Mouse (Mus musculus): ENCODE results near the gene Grin2c. TPM values are rescaled to one million over a fixed set of nuclear protein-coding genes. Genes with fewer than 3 reads are reported as not detected.
A peak's percentile ranks its signal among the peaks of the same experiment; 100 is the strongest.

Gene Grin2c
- polyA plus RNA-seq, 1 experiment from 2014 or later: 0.05 TPM

DNA sequence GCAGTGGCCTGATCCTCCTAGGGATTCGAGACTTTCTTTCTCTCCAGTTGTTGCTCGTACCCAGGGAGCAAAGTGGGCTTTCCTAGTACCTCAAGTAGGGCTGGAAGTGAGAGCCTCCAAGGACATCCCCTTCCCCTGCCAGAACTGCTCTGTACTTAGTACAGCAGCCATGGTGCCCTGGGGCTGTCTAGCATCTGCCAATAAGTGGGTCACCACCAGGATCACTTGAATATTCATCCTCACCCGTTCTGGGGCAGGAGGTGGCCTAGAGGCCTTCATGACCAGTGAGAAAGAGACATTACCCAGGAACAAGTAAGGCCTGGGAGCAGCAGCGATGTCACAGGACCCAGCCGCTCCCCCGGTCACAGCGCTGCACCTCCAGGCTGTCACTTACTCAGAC lies 57.1 kb downstream of the Grin2c start:
- Histone ChIP-seq H3K36me3 (peaks cover 9% of the 10 kb centered on the region; the same call in 1 of the 2 replicates), H3K27me3 (no peaks in the 10 kb centered on the region), H3K9me3 (no peaks in the 10 kb centered on the region), H3K27ac (no peak overlapping the region), H3K4me2 (no peak overlapping the region), H3K9ac (no peak overlapping the region), H3K4me3 (no peak overlapping the region), H3K4me1 (no peaks in the 10 kb centered on the region)
- WGBS: 87% methylated on average over 7 of the region's 7 CpGs
- no peak for ATAC-seq (ENCODE audit: borderline replicate concordance, extremely low read depth, low FRiP score, low TSS enrichment)

DNA sequence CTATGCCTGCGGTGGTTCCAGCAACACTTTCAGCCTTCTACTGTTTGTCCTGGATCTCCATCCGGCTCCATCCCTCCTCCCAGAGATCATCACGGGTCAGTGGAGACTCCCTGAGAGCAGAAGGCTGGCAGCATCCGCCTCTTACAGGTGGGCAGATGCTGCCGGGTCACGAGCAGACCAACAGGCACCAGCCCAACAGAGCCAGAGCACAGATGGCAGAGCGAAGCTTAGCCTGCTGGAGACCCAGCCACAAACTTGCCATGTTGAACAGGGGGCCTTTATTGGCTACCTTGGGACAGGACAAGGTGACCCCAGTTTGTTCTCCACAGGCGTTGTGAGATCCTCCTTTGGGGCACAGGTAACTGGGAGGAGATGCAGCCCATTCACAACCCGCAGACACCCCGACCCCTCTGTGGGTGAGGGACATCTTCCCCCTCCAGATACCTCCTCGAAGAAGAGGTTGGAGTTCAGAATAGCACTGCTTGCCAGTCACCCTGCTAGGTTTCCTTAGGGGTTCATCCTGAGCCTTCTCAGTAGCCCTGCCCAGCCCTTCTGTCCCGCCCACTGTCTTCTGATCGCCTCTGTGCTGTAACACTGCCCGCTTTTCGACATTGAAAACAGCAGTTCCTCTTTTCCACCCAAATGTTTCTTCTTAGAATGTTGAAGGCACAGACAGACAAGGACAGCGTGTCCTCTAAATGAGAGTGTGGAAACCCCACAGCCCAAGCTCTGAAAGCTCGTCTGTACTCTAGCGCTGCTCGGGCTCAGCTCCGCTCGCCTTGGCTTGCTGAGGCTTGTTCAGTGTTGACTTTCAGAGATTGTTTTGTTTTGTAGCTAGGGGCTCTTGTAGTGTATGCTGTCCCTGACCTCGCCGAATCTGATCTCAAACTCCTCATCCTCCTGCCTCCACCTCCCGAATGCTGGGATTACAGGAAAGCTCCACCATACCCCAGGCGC lies 58.0 kb downstream of the Grin2c start:
- peaks cover 12% of the 10 kb centered on the region; the same call in 1 of the 2 replicates for H3K36me3 ChIP-seq
- H3K27ac ChIP-seq: no peak overlapping the region
- WGBS: 77% methylated on average over 25 of the region's 25 CpGs
- 0 out of 2 replicates have a peak, but pooled peaks cover 2% of the 10 kb centered on the region for H3K27me3 ChIP-seq
- H3K4me3 ChIP-seq: no peak overlapping the region
- no peak overlapping the region for H3K9ac ChIP-seq
- no peaks in the 10 kb centered on the region for H3K4me1 ChIP-seq
- no peaks in the 10 kb centered on the region for H3K9me3 ChIP-seq
- H3K4me2 ChIP-seq: no peak overlapping the region
- no peak for ATAC-seq (ENCODE audit: borderline replicate concordance, extremely low read depth, low FRiP score, low TSS enrichment)

DNA sequence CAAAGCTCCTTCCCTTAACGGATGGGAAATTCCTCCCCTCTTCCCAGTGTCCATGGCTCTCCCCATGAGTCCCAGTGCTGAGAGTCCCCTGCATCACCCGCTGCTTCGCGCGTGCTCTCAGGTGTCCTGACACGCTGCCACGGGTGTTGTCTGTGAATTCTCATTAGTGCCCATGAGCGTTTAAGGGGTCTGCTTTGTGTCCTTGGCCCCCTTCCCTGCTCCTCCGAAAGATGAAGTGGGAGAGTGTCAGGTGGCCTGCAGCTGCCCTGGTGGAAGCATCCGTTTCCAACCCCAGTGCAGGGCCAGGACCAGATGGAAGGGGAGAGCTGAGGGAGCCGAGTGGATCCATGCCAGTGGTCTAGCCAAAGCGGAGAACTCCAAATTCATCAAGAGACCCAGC lies 58.9 kb downstream of the Grin2c start:
- Histone ChIP-seq H3K4me3 (no peak overlapping the region), H3K27me3 (0 out of 2 replicates have a peak, but pooled peaks cover 6% of the 10 kb centered on the region), H3K9me3 (no peaks in the 10 kb centered on the region), H3K36me3 (peaks cover 12% of the 10 kb centered on the region; the same call in 1 of the 2 replicates), H3K4me2 (no peak overlapping the region), H3K9ac (no peak overlapping the region), H3K27ac (no peak overlapping the region), H3K4me1 (no peaks in the 10 kb centered on the region)
- ATAC-seq (ENCODE audit: borderline replicate concordance, extremely low read depth, low FRiP score, low TSS enrichment): no peak
- WGBS: 81% methylated on average over 12 of the region's 12 CpGs

DNA sequence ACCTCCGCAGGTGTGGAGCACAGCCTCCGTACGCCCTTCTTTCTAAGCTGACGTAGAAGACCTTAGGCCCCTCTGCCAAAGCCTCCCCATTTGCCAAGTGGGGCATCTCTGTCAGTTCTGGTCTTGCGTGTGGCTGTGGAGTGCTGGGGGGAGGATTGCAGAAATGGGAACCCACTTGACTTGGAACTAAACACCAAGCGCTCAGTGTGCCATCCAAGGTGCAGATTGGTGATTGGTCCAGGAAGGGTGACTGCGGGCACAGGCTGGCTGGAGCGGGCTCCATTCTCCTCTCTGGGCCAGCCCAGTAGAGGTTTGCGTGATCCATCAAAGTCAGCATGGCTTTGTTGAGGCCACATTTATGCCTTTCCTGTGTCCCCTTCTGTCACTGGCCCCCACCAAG lies 64.3 kb downstream of the Grin2c start:
- 92% methylated on average over 9 of the region's 9 CpGs for WGBS
- Histone ChIP-seq H3K9ac (no peak overlapping the region), H3K27me3 (0 out of 2 replicates have a peak, but pooled peaks cover 6% of the 10 kb centered on the region), H3K36me3 (peaks cover 12% of the 10 kb centered on the region; the same call in 1 of the 2 replicates), H3K4me1 (no peaks in the 10 kb centered on the region), H3K27ac (no peak overlapping the region), H3K4me2 (no peak overlapping the region), H3K9me3 (no peaks in the 10 kb centered on the region), H3K4me3 (no peak overlapping the region)
- ATAC-seq (ENCODE audit: borderline replicate concordance, extremely low read depth, low FRiP score, low TSS enrichment): no peak

DNA sequence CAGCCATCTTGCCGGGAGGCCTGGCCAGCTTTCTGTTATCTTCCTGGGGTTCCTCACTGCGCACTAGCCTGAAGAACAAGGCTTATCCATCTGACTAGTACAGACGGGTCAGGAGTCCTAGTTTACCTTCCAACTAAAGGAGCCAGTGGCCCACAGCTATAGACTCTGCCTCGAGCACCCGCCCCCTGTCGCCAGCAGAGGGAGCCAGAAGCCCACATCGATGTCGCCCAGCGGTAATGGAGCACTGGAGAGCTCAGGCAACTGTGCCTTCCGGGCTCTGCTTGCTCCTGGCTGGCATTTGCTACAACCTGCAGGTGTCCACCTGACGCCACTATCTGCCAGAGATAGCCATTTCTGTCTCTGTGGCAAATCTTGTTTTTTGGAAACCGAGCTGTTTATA lies 64.7 kb downstream of the Grin2c start:
- H3K27me3 ChIP-seq: 0 out of 2 replicates have a peak, but pooled peaks cover 6% of the 10 kb centered on the region
- ATAC-seq (ENCODE audit: borderline replicate concordance, extremely low read depth, low FRiP score, low TSS enrichment): peak; percentile 57; the same call in 1 of the 2 replicates
- H3K9me3 ChIP-seq: no peaks in the 10 kb centered on the region
- H3K27ac ChIP-seq: no peak overlapping the region
- H3K4me2 ChIP-seq: no peak overlapping the region
- H3K4me1 ChIP-seq: no peaks in the 10 kb centered on the region
- no peak overlapping the region for H3K9ac ChIP-seq
- WGBS: 12% methylated on average over 12 of the region's 12 CpGs
- no peak overlapping the region for H3K4me3 ChIP-seq
- peaks cover 12% of the 10 kb centered on the region; the same call in 1 of the 2 replicates for H3K36me3 ChIP-seq

DNA sequence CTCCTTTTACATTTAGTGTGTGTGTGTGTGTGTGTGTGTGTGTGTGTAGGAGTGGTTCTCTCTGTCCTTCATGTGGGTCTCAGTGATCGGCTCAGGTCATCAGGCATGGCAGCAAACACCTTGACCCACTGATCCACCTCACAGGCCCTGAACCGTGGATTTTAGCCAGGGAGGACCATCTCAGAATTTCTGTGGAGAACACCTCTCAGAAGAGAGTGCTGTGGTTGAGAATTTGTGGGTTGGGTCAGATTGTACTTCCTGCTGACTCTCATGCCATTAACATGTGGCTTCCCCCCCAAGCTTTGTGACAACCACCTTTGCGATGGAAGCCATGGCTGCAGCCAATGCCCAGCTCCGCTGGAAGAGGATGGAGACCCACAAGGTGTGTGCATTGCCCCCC lies 66.5 kb downstream of the Grin2c start:
- H3K4me1 ChIP-seq: no peaks in the 10 kb centered on the region
- 0 out of 2 replicates have a peak, but pooled peaks cover 4% of the 10 kb centered on the region for H3K36me3 ChIP-seq
- H3K27ac ChIP-seq: no peak overlapping the region
- H3K27me3 ChIP-seq: 0 out of 2 replicates have a peak, but pooled peaks cover 6% of the 10 kb centered on the region
- 89% methylated on average over 4 of the region's 4 CpGs for WGBS
- no peaks in the 10 kb centered on the region for H3K9me3 ChIP-seq
- ATAC-seq (ENCODE audit: borderline replicate concordance, extremely low read depth, low FRiP score, low TSS enrichment): no peak
- H3K9ac ChIP-seq: no peak overlapping the region
- H3K4me3 ChIP-seq: no peak overlapping the region
- no peak overlapping the region for H3K4me2 ChIP-seq

Small RNA genes within 50 kb of the gene (microRNA-seq; reads per million reads assigned to microRNA genes)
- not detected for gene Gm25837

Other genes starting within 250 kb of the Grin2c start
- gene Cd300ld4, start 240.2 kb downstream of the Grin2c start, polyA plus RNA-seq (2015; fragmentation: Nextera tagmentation; extraction: Ambion mirVana): not detected in 2 replicates
- not detected in 2 replicates for gene Cd300ld5, start 229.5 kb downstream of the Grin2c start, polyA plus RNA-seq (2015; fragmentation: Nextera tagmentation; extraction: Ambion mirVana)
- gene Cd300ld3, start 218.8 kb downstream of the Grin2c start, polyA plus RNA-seq (2015; fragmentation: Nextera tagmentation; extraction: Ambion mirVana): not detected in 2 replicates
- gene Cd300e, start 205.1 kb downstream of the Grin2c start, polyA plus RNA-seq (2015; fragmentation: Nextera tagmentation; extraction: Ambion mirVana): 0.06 TPM in 1 of 2 replicates, not detected in the other
- gene Rab37, start 175.8 kb downstream of the Grin2c start, polyA plus RNA-seq (2015; fragmentation: Nextera tagmentation; extraction: Ambion mirVana): 0.81 and 1.7 TPM in 2 replicates
- 1.3 and 1.8 TPM in 2 replicates for gene Cd300lf, start 133.3 kb downstream of the Grin2c start, polyA plus RNA-seq (2015; fragmentation: Nextera tagmentation; extraction: Ambion mirVana)
- 55.0 and 58.2 TPM in 2 replicates for gene Slc9a3r1, start 103.9 kb downstream of the Grin2c start, polyA plus RNA-seq (2015; fragmentation: Nextera tagmentation; extraction: Ambion mirVana)
- gene Tmem104, start 79.8 kb downstream of the Grin2c start, polyA plus RNA-seq (2015; fragmentation: Nextera tagmentation; extraction: Ambion mirVana): 10.5 and 12.3 TPM in 2 replicates
- gene Nat9, start 79.4 kb downstream of the Grin2c start, polyA plus RNA-seq (2015; fragmentation: Nextera tagmentation; extraction: Ambion mirVana): 22.0 and 23.8 TPM in 2 replicates
- gene Fdxr, start 9.8 kb upstream of the Grin2c start, polyA plus RNA-seq (2015; fragmentation: Nextera tagmentation; extraction: Ambion mirVana): 14.6 and 15.8 TPM in 2 replicates
- gene Fads6, start 30.4 kb upstream of the Grin2c start, polyA plus RNA-seq (2015; fragmentation: Nextera tagmentation; extraction: Ambion mirVana): 0.30 and 0.32 TPM in 2 replicates
- not detected in 2 replicates for gene Otop2, start 39.9 kb upstream of the Grin2c start, polyA plus RNA-seq (2015; fragmentation: Nextera tagmentation; extraction: Ambion mirVana)
- not detected in 2 replicates for gene Ush1g, start 54.8 kb upstream of the Grin2c start, polyA plus RNA-seq (2015; fragmentation: Nextera tagmentation; extraction: Ambion mirVana)
- not detected in 2 replicates for gene Otop3, start 67.5 kb upstream of the Grin2c start, polyA plus RNA-seq (2015; fragmentation: Nextera tagmentation; extraction: Ambion mirVana)
- gene Hid1, start 100.5 kb upstream of the Grin2c start, polyA plus RNA-seq (2015; fragmentation: Nextera tagmentation; extraction: Ambion mirVana): 13.9 and 15.8 TPM in 2 replicates
- 13.7 and 15.3 TPM in 2 replicates for gene Cdr2l, start 114.7 kb upstream of the Grin2c start, polyA plus RNA-seq (2015; fragmentation: Nextera tagmentation; extraction: Ambion mirVana)
- gene Mrpl58, start 136.5 kb upstream of the Grin2c start, polyA plus RNA-seq (2015; fragmentation: Nextera tagmentation; extraction: Ambion mirVana): 204 and 222 TPM in 2 replicates
- gene Atp5h, start 152.7 kb upstream of the Grin2c start, polyA plus RNA-seq (2015; fragmentation: Nextera tagmentation; extraction: Ambion mirVana): 787 and 840 TPM in 2 replicates
- 16.3 and 17.8 TPM in 2 replicates for gene Kctd2, start 152.9 kb upstream of the Grin2c start, polyA plus RNA-seq (2015; fragmentation: Nextera tagmentation; extraction: Ambion mirVana)
- gene Trim80, start 173.3 kb upstream of the Grin2c start, polyA plus RNA-seq (2015; fragmentation: Nextera tagmentation; extraction: Ambion mirVana): not detected in 2 replicates
- 0.55 and 1.9 TPM in 2 replicates for gene Slc16a5, start 195.2 kb upstream of the Grin2c start, polyA plus RNA-seq (2015; fragmentation: Nextera tagmentation; extraction: Ambion mirVana)
- gene Armc7, start 208.4 kb upstream of the Grin2c start, polyA plus RNA-seq (2015; fragmentation: Nextera tagmentation; extraction: Ambion mirVana): 6.6 and 7.1 TPM in 2 replicates
- gene Nt5c, start 224.6 kb upstream of the Grin2c start, polyA plus RNA-seq (2015; fragmentation: Nextera tagmentation; extraction: Ambion mirVana): 81.5 and 83.7 TPM in 2 replicates
- gene Jpt1, start 247.1 kb upstream of the Grin2c start, polyA plus RNA-seq (2015; fragmentation: Nextera tagmentation; extraction: Ambion mirVana): 504 and 510 TPM in 2 replicates